Mouse (Mus musculus): ENCODE results near the gene Rag2.
A peak's percentile ranks its signal among the peaks of the same experiment; 100 is the strongest.

Rag2 gene

DNA sequence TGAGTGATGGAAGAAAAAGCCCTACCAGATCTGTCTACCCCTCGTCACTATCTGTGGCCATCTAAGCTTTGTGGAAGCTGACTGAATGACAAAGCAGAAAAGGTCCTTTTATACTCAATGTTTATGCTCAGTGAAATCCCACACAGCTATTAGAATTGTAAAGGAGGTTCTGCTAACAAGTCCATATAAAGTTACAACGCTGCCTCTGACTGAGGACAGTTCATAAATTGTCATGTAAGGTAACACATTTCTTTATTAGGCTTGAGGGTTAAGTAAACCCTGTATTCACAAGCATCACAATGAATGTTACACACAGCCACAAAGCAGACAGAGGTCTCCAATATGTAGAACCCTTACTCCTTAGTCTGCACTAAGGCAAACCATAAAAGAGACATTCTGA is 507 bp upstream of the Rag2 start:
- no peak for DNase-seq (ENCODE audit: low spot score)

DNA sequence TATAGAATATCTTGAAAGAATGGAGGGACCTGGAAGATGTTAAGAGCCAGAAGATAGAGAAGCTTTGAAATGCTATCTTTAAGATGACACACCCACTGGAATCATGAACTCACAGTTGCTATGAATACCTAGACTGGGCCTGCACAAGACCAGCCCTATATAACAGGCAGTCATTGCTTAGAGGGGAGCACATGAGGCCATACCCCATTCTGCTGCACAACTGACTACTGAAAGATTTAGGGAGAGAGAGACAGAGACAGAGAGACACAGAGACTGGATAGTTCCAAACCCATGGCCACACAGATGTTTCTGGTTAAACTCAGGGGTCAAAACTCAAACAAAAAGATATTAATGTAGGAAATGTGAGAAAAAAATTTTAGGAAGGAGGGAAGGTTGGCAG is 2.7 kb downstream of the Rag2 start:
- no peak for DNase-seq (ENCODE audit: low spot score)

DNA sequence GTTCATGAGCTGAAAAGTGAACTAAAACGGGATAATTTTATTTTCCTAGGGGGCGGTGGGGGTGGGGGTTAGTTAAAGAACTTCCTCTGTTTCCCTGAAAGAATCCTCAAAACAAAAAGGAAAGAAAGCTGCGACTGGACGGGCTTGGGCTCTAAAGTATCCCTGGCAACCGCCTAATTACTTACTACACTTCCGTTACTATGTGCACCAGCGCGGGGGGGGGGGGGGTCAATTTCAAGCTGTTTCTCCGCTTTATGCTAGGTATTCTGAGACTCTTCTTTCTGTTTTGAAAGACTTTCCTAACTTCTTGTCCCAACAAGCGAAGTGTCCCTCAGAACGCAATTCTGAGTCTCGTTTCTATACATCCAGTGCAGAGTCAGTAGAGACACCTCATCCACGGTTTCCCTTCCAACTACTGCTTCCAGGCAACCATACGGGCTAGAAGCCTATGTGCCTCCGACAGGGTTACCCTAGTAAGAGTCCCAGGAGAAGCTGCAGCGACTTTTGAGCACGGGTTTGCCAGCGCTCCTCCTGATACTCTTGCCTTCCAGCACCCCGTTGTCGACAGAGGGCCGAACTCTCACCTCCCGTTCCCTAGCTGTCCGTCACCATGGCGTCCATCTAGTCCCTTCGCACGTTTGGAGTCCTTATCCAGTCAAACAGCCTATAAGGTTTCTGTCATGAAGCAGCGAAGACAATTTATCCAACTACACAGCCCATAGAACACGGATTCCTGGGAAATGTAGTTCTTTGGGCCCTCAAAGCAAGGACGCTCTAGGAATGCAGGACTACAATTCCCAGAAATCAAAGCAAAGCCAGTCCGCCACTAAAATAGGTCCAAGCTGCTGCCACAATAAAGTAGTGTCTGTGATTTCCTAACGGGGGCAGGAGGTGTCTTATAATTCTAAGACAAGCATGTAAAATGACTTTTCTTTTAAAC is 4.0 kb downstream of the Rag2 start:
- peak; percentile 99 for DNase-seq (ENCODE audit: low spot score)

DNA sequence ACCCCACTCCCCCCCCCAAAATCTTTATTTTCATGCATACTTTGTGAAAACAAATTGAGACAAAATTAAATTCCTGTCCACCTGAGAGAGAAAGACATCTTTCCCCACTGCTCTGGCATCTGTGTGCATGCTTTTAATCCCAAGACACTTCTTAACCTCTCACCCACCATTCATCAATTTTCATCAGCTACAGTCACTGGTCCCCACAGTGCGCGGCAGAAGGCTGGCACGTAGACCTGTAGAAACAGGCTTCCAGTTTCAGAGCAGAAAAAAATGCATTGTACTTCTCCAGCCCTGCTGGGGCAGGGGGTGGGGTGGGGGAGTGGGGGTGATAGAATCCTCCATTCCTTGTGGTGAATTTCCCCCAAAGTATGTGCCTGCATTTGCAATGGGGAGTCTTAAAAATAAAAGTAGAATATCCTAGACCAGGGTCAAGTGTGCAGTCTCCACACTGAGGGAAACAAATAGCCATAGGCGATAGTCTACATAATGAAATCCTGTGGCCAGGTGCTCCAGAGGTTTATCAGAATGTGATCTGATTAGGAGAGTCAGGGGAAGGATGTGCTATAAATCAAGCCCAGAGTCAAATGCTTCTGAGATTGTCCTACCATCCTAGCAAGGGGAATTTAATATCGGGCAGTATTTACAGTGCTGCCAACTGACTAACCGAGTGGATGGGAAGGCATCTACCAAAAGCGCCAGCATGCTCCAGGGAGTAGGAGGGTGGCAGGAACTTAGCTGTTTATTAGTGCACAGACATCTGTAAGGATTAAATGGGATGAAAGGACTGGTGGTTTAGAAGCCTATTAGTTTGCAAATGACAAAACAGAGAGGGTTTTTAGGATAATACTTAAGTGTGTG is 14.7 kb downstream of the Rag2 start:
- DNase-seq (ENCODE audit: low spot score): peak; percentile 57

DNA sequence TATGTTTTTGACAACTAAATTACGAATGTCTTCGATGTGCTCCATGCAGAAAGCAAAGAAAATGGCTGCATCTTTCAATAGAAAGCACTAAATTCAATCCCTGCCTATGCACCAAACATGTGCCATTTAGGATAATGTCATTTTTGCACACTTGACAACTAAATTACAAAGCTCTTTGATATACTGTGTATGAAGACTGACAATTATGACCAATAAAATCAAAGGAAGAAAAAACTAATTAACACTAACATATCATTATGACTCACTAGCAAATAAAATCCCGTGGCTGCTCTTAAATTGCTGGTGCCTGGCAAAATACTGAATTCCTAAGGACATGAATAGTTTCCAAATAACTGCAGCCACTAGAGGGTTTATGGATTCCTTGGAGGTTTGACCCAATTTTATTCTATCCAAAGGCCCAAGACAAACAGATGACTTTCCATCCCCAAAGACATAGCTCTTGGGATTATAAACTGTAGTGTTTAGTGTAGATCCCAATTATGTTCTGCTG is 15.4 kb downstream of the Rag2 start:
- DNase-seq (ENCODE audit: low spot score): no peak

DNA sequence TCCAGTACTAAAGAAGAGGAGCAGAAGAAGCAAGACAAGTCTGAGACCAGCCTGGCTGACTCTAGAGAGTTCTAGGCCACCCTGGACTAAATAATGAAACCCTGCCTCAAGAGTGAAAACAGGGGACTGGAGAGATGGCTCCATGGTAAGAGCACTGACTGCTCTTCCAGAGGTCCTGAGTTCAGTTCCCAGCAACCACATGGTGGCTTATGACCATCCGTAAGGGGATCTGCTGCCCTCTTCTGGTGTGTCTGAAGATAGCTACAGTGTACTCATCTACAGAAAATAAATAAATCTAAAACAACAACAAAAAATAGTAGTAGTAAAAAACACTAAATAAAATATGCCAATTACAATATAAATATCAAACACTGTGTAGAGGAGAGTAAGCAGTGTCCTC is 21.3 kb downstream of the Rag2 start:
- no peak for DNase-seq (ENCODE audit: low spot score)

DNA sequence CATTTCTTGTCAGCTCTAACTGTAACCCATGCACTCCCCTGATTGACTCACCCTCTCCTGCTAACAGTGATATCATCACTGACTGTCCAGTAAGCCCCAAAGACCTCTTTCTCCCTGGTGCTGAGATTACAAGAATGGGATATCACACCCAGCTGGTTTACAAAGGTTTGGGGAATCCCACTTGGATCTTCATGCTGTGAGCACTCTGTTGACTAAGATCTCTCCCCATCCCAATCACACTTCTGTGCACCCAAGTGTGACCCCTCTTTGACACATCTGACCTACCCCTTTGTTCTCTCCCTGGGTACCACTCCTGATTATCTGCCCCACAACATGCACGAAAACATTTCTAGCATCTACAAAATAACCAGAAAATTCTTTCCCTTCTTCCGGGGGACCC is 23.8 kb downstream of the Rag2 start:
- no peak for DNase-seq (ENCODE audit: low spot score)

DNA sequence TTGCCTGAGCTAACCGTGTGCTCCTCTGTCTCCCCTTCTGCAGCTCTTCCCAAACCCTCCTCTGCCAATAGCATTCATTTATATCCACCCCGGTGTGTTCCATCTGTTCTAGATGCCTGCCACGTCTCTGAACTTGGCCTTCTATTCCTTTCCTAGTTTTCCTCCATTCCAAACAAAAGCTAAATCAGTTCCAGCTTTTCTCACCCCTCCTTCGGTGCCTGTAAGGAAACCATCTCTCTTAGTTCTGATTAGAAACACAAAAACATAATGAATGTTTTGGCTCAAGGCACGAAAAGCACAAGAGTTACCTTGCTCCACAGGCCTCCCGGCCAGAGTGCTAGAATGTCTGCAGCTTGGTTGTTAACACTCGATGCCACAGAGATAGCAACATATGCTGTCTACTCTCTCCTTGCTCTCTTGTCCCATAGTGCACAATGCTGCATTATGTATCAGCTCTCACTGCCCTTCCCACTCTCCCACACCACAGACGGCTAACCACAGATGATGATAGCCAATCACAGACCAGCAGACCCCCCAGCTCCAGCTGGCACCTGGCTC is 24.7 kb downstream of the Rag2 start, which contains the start of the genes Rag1 and B230118H07Rik:
Gene Rag1 (minus strand): TSS at position 388 of the 558 bp plus-strand sequence.
Gene B230118H07Rik (minus strand): TSS at position 419 of the 558 bp plus-strand sequence.
- DNase-seq (ENCODE audit: low spot score): no peak

DNA sequence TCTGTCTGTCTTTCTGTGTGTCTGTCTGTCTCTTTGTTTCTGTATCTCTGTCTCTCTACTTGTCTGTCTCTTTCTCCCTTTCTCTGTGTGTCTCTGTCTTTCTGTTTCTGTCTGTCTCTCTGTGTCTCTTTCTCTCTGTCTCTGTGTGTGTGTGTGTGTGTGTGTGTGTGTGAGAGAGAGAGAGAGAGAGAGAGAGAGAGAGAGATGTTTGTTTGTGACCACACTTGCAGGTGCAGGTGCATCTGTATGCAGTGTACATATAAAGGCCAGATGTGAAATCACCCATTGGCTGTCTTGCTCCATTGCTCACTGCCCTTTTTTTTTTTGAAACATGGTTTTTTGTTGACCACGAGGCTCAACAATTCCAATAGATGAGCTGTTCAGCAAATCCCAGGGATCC is 25.9 kb downstream of the Rag2 start:
- no peak for DNase-seq (ENCODE audit: low spot score)

DNA sequence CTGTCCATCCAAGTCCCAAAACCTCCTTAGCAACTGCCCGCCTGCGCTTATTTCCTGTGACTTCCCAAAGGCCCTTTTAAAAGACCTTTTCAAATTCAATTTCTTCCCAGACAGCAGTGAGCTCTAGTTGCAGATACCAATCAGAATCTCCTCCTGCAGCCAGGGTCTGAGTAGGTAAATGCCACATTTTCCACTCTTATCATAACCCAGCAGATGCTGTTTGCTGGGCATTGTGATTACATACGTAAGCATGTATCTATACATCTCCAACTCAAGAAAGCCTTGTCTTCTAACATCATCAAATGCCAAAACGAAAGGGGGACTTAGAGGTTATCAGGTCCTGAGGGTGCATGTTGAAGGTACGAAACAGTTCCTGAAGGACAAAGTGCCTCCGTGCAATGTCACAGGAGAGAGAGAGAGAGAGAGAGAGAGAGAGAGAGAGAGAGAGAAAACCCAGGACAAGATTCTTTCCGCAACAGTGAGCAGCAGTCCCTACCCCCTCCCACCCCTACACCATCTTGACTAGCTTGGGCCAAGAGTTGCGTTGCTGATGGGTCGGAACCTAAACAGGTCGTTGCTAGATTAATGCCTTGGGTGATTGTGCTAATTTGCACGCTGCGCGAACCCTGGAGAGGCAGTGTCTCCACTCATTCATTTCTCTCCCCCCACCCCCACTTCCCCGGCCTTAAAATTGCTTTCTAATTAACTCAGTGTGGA is 27.8 kb downstream of the Rag2 start:
- DNase-seq (ENCODE audit: low spot score): no peak

DNA sequence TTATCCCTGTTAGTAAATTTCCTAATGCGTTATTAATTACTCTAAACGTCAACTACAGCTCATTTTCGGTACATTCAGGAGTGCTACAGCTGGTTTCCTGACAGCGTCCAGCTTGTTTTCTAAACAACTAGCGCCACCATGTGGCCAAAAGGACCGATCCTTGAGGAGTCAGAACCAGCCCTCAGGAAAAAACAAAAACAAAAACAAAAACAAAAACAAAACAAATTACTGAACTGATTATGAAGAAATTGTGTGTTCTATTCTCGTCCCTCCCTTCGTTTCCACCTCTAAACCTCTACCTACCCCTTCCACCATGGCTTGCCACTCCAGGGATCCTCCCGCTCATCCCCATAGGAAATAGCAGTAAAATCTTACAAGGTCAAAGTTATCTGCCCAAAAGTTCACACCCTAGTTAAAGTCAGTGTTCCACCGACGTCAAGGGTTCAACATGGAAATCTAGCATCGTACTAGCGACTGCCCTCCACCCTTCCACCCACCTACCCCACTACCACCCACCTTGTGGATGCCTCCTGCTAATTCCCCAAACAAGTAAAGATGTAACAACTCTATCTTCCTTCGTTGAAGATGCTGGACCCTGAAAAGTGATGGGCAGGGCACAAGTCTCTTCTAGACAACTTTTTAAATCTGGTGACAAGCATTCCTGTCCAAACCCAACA is 28.5 kb downstream of the Rag2 start:
- DNase-seq (ENCODE audit: low spot score): peak; percentile 85

DNA sequence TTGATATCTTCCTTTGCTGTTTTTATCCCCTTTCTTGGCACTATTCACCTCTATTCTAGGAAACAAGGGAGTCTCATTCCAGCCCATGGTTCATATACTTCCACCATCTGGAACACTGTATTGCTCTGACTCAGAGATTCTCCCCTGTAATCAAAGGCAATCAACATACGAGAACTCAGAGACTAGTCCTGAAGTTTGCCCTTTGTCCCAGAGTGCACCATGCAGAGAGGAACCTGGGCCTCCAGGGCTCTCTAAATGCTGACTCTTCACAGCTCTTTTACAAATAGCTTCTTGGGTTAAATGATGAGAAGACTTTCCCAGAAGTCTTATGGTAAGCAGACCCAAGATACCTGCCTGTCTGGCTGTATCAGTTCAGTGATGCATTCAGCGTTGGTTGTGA is 36.0 kb downstream of the Rag2 start:
- no peak for DNase-seq (ENCODE audit: low spot score)

DNA sequence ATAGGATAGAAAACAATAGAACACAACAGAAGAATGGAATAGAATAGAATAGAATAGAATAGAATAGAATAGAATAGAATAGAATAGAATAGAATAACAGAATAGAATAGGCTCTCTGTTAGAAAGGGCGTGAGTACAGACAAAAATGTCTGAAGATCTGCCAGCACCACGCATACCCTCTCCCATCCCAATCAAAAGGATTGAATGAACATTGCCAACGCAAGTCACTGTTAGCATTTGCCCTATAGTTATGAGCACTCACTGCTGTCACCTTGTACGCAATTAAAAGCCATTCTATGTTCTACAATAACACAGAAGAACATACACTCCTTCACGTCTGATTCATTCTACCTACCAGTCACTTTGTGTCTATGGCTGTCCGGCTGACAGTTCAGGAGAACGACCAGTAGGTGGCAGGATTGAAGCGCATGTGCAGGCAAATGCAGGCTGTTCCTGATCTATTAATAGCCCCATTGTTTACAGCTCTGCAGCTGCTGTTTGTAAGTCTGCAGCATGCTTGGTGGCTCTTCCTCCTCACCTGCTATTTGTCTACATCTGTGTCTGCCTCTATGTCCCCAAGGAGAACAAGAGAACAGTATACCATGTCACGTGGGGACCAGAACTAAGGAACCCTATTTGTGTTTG is 40.7 kb downstream of the Rag2 start:
- DNase-seq (ENCODE audit: low spot score): peak; percentile 90

DNA sequence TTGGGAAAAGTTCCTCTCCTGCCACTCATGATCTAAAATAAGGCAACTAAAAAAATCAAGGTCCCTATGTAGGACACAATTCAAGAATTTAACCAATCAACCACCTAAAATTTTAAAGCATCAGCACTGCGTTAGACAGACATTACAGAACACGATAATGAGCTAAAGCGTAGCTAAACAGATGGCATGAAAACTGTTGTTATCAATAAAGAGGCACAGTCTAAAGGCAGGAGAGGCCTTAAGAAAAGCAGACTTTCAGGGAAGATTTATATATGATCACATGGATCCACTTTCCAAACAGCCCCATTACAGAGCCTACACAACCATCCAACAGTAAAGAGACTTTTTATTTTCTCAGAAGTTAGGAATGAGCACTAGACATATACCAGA is 41.2 kb downstream of the Rag2 start:
- DNase-seq (ENCODE audit: low spot score): no peak

DNA sequence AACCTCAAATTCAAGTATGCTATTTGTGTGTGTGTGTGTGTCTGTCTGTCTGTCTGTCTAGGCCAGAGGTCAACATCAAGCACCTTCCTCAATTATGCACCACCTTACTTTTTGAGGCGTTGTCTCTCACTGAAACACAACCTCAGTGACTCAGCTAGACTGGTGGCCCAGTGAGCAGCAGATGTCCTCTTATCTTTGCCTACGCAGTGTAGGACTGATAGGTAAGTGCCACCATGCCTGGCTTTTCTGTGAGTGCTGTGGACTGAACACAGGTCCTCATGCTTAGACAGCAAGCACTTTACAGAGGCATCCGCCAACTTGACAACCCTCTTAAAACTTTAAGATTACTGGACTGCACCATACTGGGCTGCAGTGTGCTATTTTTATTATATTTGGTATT is 44.2 kb downstream of the Rag2 start:
- no peak for DNase-seq (ENCODE audit: low spot score)

DNA sequence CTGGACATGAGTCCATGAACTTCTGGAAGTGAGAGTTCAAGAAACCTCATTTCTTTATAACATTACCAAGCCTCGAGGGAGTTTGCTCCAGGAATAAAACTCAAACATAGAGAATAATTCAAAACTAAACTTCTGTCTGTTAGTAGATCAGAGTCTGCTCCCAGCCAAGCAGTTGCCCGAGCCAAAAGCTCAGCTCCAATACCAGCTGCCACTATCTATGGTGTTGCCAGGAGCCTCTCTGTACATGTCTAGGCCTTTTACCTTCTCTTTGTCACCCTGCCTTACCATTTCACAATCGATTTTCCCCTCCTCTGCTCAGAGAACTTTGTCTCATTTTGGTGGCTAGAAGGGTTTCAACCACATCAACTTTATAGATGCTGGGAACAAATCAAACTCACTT is 49.0 kb downstream of the Rag2 start:
- no peak for DNase-seq (ENCODE audit: low spot score)

DNA sequence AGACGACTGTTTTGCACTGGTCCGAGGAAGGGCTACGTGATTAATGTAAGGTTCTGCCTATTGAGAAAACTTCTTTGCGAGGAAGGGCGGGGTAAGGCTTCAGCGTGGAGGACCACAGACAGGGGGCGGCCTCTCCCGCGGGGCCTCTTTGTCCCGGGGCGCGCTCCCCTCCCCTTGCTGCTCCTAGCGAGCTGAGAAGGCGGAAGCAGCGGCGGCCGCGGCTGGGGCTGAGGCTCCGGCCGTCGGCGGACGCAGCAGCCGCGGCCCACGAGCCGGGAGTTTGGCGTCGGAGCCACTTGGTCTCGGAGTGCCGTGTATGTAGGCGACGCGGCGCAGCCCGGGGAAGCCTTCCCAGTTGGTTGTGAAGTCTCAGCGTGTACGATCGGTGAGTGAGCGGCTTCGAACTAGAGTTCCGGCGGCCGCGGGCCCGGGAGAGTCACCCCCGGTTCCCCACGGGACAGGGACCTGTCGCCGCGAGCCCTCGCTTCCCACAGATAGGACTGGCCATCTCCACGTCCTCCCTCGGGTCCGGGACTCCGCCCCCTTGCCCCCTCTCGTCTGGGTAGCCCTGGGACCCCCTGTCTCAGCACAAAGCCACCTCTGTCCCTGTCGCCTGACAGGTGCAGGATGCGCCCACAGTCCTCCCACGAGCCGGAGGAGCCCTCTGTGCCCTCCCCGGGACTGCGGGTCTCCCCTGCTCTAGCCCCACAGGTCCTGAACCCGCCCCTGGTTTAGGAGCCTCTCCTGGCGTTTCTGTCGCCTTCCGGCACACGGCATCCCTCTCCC is 53.9 kb downstream of the Rag2 start, which contains the start of gene Traf6:
Gene Traf6 (plus strand): TSS at position 194 of the 786 bp plus-strand sequence.
- peak; percentile 91 for DNase-seq (ENCODE audit: low spot score)

DNA sequence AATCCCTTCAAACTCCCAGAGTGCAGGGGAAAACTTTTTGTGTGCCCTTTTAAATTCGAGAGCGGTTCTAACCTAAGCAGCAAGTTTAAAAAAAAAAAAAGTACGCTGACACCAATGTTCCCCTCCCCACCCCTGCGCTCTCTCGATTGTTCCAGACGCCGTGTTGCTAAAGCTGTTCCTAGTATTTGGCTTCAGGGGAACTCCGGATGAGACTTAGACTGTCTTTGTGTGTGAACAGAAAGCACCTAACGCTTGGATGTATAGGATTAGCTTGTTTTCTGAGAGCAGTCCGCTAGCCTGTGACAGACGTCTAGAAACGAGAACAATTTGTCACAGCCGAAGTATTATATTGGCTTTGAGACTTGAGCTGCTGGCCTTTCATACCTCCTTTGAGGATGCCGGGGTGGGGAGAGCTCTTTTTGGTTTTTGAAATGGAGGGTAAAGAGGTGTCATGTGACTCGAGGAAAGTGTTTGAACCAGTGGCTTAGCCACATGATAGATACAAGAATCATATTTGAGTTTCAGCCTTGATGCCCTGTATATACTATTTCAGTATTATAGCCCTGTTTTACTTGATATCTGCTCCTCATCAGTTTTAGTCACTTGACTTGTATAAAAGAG is 54.8 kb downstream of the Rag2 start:
- peak; percentile 54 for DNase-seq (ENCODE audit: low spot score)

Measured in embryo, embryonic 10.5 days (tissue).